Mouse (Mus musculus) spleen, postnatal 14 days (tissue): ENCODE measurements around the gene Sdk1.

ENCODE experiments used
- DNase-seq, 2 experiments: peaks; one replicate each; pipeline ENCODE4 v3.0.0; 2021 to 2022; ENCODE audit warnings: low spot score in 2 of 2

Gene Sdk1

GRCm38 (mm10) chr5:141324910-141325309, 83.6 kb downstream of the Sdk1 start:
- DNase-seq = no peak

GRCm38 (mm10) chr5:141344376-141344775, 103.1 kb downstream of the Sdk1 start:
- no peak for DNase-seq

DNA sequence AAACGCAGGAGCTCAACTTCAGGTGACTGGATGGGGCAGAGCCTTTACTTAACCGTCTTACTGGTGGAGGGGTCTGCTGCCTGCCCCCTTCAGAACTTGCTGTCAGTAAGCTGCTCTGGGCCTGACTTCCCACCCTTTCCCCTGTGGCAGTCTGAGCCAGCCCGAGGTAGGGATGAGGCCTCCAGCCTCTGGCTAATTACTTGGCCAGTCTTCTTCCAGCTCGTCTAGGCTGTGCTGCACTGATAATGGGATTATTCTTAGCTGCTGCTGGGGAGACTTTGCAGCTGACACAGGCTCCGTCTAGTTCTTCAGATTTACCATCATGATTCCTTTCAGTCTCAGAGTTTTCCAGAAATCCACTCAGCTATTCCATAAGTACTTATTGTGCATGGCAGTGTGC, 104.2 kb downstream of the Sdk1 start:
- no peak for DNase-seq

DNA sequence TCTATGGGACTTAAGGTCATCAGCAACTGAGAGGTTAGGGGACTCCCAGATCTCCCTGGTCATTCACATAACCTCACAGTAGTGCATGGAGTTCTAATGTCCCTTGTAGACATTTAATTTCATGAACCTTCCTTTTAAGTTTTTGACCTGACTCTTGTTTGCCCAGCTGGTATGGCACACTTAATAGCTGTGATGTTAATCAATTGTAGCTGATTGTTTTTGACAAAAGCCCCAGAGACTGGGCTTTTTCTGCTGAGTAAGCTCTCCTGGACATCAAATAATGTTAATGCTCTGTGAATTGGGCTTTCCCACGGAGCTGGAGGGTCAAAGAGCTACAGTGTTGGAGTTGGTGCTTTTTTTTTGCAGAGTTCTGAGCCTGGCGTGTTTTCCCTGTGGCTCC, 121.4 kb downstream of the Sdk1 start:
- DNase-seq = no peak

GRCm38 (mm10) chr5:141363956-141364355, 122.7 kb downstream of the Sdk1 start:
- no peak for DNase-seq

- no peak for DNase-seq
Observed at GRCm38 (mm10) chr5:141368567-141368966, 127.3 kb downstream of the Sdk1 start.

DNA sequence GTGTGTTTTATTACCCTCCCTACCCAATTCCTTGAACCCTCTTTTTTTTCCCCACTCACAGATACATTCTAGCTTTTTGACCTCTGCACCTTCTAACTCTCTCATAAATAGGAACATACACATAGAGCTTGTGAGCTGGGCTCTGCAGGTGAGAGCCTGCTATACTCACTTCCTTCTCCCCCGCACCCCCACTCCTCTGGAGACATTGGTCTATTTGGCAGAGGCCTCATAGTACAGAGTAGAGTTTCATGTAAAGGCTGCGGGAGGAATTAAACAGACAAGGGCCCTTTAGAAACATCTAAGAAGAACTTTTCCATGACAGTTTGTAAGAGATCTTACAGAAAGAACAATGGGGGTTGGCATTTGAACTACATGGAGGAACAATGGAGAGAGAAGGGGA, 133.5 kb downstream of the Sdk1 start:
- DNase-seq = no peak

DNA sequence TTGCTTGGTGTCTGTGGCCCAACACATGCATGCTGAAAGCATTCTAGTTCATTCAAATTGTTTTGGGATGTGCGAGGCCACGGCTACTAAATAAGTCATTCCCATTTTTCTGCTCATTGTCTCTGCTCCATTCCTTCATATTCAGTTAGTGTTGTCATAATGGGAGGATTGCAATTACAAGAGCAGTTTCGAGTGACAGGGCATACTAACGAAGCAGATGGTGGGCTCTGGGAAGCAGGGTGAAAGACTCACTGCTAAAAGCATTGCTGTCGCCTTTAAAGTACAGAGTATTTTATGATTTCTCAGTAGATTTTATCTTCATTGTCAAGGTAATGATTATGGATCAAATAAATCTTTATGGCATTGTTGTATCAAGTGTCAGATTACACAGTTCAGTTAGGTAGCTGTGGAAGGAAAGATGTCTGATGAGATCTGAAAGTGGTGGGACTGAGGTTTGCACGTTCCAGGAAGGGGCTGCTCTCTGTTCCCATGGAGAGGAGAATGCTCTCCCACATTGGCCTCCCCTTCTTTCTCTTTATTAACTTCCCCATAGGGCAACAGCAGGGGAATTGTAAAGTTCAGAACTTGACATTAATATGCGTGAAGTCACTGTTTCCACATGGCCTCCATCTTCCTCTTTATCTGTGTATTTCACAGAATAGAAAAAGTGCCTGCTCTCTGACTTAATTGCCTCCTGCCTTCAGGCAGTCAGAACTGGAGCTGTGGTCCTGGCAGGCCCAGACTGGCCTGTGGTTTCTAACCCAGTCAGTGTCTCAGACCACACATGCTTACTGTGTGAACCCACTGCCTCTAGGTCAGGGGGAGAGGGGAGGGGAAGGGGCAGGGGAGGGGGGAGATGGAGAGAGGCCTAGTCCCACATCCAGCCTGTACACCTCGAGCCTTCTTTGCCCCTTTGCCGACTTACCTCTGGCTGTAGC, 138.8 kb downstream of the Sdk1 start:
- DNase-seq = no peak

- no peak for DNase-seq
Observed at GRCm38 (mm10) chr5:141380774-141381156, 139.5 kb downstream of the Sdk1 start.

DNA sequence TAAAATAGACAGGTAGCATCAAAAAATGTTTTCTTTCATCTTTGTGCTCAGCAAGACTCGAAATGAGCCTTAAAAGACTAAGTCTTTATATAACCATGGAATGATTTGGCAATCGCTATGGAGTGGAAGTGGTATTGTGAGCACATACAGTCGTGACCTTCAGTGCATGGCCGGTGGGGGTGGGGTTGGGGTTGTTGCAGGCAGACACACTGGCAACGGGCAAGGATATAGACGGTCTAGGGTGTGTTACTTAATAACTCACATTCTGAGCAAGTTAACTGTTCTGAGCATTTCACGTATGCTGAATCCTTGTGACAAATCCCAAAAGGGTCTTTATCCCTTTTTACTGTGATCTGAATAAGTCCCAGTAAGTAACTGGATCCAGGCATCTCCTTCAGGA, 140.3 kb downstream of the Sdk1 start:
- DNase-seq = no peak

- DNase-seq = no peak
Observed at GRCm38 (mm10) chr5:141382246-141382835, 141.1 kb downstream of the Sdk1 start.

GRCm38 (mm10) chr5:141388451-141388850, 147.2 kb downstream of the Sdk1 start:
- no peak for DNase-seq

- no peak for DNase-seq
Observed at GRCm38 (mm10) chr5:141390541-141390940, 149.3 kb downstream of the Sdk1 start.

GRCm38 (mm10) chr5:141391153-141391552, 149.9 kb downstream of the Sdk1 start:
- DNase-seq = no peak

DNA sequence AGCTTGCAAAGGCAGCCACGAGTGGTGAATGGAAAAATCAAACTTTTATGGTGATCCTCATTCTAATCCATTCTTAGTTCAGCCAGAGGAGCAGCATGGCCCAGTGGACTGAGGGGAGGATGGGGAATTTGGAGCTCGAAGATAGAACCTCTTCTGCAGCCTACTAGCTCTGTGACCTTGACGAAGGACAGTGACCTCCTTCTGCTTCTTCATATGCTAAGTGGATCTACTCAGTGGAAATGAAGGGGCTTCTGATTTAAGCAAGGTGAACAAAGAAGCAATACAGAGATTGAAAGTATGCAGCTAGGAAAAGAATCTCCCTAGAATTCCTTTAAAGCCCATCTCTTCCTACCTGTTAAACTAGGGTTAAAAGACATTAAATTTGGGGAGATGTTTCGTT, 152.6 kb downstream of the Sdk1 start:
- no peak for DNase-seq

GRCm38 (mm10) chr5:141394586-141394985, 153.3 kb downstream of the Sdk1 start:
- DNase-seq = no peak

GRCm38 (mm10) chr5:141403741-141404140, 162.5 kb downstream of the Sdk1 start:
- DNase-seq = no peak

DNA sequence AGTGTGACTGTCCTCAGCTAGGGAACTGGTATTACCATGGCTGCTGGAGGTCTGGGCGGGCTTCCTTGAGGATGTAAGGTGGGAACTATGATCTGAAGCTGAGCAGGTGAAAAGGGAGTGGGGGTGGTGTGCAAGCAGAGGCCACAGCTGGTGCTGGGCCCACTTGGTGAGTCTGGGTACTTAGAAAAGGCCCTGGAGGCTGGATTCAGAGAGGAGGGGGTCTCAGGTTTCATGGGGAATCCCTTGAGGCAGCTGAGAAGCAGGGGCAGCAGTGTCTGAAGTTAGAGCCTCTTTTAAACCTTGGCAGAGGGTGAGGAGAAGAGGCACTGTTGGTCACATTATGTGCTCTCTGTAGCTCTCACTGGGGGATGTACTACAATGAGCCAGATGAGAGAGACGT, 163.4 kb downstream of the Sdk1 start:
- no peak for DNase-seq

DNA sequence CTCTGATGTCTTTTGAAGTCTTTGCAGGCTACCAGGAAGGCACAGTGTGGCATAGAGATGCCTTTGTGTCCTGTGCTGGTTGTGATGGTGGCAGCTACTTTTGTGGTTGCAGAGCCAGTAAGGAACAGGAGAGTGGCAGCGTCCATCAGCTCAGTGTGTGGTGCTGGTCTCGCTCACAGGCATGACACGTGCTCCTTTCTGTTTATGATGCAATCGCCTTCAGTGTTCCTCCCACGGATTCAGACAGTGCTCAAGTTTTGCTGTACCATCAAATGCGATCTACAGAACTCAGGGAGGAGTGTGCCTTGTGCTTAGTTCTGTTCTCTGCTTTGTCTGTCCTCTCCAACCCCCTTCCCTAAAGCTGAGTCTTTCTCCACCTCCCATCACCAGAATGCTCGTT, 165.6 kb downstream of the Sdk1 start:
- DNase-seq = no peak

GRCm38 (mm10) chr5:141413013-141413412, 171.7 kb downstream of the Sdk1 start:
- no peak for DNase-seq

DNA sequence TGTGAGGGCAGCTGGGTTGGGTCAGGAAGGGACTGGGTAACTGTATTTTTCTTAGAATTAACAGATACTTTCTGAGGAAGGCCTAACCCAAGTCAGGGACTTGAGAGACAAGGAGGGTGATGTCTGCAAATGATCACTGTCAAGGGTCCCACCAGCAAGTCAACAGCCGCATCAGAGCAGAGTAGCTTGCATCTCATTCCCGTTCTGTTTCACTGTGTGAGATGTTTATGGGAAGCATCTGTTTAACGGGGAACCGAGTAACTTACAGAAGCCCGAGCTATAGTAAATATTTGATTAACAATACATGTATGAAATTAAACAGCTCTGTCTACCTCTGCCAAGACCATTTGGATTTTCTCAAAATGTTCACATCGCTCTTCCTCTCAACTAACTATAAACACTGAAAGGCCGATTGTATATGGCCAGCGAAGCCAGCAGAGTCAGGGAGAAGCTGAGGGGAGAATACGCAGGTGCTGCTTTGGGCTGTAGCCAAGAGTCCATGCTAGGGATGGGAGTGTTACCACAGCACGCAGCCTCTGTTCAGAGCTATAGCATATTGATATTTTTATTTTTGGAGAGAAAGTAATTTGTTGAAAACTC, 174.5 kb downstream of the Sdk1 start:
- DNase-seq = no peak

- DNase-seq = no peak
Observed at GRCm38 (mm10) chr5:141428132-141428531, 186.8 kb downstream of the Sdk1 start.

DNA sequence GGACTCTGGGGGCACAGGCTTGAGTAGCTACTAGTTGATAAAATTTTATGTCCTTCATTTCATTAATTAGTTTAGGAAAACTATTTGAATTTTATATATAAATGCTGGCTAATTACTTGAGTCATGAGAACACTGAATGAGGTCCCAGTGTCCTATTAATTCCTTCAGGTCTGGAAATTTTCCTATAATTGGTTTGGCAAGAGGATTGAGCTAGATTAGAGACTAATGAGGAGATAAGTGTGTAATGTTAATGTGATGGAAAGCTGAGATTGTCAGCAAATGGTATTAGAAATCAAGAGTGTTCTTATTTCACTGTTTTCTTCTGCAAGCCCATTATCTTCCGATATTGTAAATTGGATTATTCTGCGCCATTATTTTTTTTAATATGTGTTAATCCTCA, 192.0 kb downstream of the Sdk1 start:
- DNase-seq = no peak
